Mouse (Mus musculus) left cerebral cortex, adult 2 months (tissue): ENCODE data around the gene Car5a. TPM values are rescaled to one million over a fixed set of nuclear protein-coding genes. Genes with fewer than 3 reads are reported as not detected.

Source experiments
- DNase-seq, 2 experiments: peaks; one replicate each; pipeline ENCODE4 v3.0.0; 2021 to 2022; ENCODE audit warnings: low spot score in 2 of 2, mixed read lengths in 1 of 2; ENCODE audit errors: extremely low spot score in 1 of 2
- H3K27ac ChIP-seq: fragments of 200-600 bp; 2 replicates; pipeline ENCODE4 v1.8.1; 2022
- H3K4me3 ChIP-seq: fragments of 200-600 bp; 2 replicates; pipeline ENCODE4 v1.8.1; 2022
- CTCF ChIP-seq: fragments of 200-600 bp; IDR thresholded peaks from 2 replicates; pipeline ENCODE4 v1.8.1; 2022; ENCODE audit warnings: antibody characterized with exemption, mild to moderate bottlenecking, moderate library complexity
- intact Hi-C: fragments of 180-260 bp; cut with DNase I; formaldehyde crosslinking; loops from one replicate; pipeline ENCODE4 v1.15.1; 2025
- long read RNA-seq, 2 experiments: library from polyadenylated mRNA; stranded (forward); transcript quantifications; one replicate each; pipeline ENCODE4 v2.0.0; 2021; ENCODE audit warnings: borderline mapping rate in 2 of 2
- total RNA-seq, 2 experiments: library from RNA; stranded (reverse); gene quantifications; 2 replicates each; pipeline ENCODE4 v1.2.3; 2021

Gene Car5a
- not detected for total RNA-seq
- long read RNA-seq, experiment 1, partial matches to known transcripts: 1 of 4 reads
- long read RNA-seq, experiment 1, other reads (novel, unspliced or antisense): 3 of 4 reads
- long read RNA-seq, experiment 2, partial matches to known transcripts: 0 of 2 reads
- long read RNA-seq, experiment 2, other reads (novel, unspliced or antisense): 2 of 2 reads

GRCm38 (mm10) chr8:121944831-121945230 lies at the start of gene Car5a:
Car5a (minus strand) TSS chr8:121944904.
- TF ChIP-seq CTCF: no peak
- intact Hi-C loops: no loop called here

DNA sequence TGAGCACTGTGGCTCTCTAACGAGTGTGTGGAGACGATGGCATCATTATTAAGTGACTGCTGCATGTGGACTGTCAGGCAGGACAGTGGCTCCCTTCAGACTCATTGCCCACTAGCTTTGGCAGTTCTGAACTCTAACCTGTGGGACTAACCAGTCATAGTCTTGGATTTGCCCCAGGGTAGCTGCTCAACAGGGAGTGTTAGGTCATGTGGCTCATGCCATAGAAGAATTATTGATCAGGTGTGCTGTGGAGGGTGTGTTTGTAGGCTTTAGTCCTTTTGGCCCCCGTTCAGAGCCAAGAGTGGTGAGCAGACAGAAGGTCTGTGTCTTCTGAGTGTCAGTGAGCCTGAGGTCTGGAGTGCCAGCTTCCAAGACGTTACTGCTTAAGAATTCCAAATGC lies 48.2 kb upstream of the Car5a start:
- no peak for DNase-seq
- H3K4me3 ChIP-seq: no peak overlapping the region
- intact Hi-C loops: no loop called here
- no peak for TF ChIP-seq CTCF
- H3K27ac ChIP-seq: no peak overlapping the region

More at GRCm38 (mm10) chr8:121944831-121945230, at the start of gene Car5a:
- Histone ChIP-seq H3K4me3 (no peak within 1 kb of the TSS), H3K27ac (no peak within 1 kb of the TSS)
- no peak for DNase-seq

DNA sequence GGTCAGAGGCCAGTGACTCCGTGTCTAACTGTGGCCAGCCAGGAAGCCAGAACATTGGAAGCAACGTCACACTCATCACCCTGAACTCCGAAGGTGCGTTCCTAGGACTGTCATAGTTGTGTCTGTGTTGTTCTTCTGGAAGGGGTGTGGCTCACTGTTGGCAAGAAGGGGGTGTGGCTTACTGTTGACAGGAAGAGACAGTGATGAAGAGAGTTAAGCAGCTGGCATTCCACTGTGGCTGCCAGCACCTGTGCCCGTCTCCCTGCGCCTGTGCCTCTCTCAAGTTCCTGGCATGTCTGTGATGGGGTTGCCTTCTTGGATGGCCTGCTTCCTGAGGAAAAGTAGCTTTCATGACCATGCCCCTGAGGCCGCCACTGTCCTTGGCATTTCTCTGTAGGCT lies 46.9 kb upstream of the Car5a start:
- H3K4me3 ChIP-seq: no peak overlapping the region
- TF ChIP-seq CTCF: no peak
- H3K27ac ChIP-seq: no peak overlapping the region
- DNase-seq: no peak
- intact Hi-C loops: no loop called here

DNA sequence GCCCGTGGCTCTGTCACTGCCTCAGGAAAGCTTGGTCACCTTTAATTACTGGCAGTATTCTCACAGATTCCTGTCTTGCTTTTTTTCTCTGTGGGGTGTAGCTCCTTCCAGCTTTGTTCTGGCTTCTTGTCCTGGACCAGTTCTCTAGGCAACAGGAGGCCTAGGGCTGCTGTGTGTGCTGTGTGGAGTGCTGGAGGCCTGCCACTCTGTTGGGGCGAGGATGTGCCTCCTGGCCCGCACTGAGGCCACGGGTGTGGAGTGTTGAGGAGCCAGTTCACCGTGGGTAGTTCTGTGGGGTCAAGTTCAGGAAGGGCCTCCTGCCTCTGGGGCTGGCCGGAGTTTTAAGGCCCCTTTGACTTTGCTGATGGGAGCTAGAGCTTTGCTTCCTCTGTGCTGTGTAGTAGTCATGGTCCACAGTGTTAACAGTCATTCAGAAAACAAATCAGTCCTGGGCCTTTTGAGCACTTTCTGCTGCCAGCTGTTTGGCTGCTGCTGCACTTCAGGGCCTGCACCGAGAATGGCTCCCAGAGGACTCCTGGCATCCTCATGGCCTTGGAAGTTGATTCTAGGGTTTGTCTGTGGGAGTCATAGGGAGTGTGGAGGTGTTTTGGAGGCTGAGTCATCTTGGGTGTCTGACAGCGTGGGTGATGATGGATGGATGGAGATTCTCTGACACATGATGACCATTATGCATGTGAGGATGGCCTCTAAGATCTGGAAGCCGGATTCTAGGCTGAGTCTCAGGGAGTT lies 46.0 kb upstream of the Car5a start:
- no peak for DNase-seq
- intact Hi-C loops: no loop called here
- no peak overlapping the region for H3K4me3 ChIP-seq
- H3K27ac ChIP-seq: no peak overlapping the region
- no peak for TF ChIP-seq CTCF

GRCm38 (mm10) chr8:121987892-121988291 lies 43.2 kb upstream of the Car5a start:
- Histone ChIP-seq H3K4me3 (no peak overlapping the region), H3K27ac (no peak overlapping the region)
- DNase-seq: no peak
- intact Hi-C loops: no loop called here
- no peak for TF ChIP-seq CTCF

GRCm38 (mm10) chr8:121985673-121986072 lies 41.0 kb upstream of the Car5a start:
- Histone ChIP-seq H3K27ac (no peak overlapping the region), H3K4me3 (no peak overlapping the region)
- TF ChIP-seq CTCF: no peak
- intact Hi-C loops: no loop called here
- DNase-seq: no peak

DNA sequence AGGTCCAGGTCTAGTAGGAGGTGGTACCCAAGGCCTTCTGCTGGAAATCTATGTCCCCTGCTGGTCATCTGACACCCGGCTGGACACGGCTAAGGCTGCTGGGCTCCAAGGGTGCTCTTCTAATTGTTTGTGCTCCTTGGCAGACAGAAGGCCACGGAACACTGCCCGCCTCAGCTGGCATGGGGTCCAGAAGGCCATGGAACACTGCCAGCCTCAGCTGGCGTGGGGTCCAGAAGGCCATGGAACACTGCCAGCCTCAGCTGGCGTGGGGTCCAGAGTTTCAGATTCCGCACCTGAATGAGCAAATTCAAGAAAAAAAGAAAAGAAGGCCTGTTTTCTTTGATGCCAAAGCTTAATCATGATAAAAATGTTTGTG lies 36.8 kb upstream of the Car5a start:
- intact Hi-C loops: no loop called here
- TF ChIP-seq CTCF: no peak
- no peak overlapping the region for H3K27ac ChIP-seq
- DNase-seq: peak; percentile 23 to 36
- no peak overlapping the region for H3K4me3 ChIP-seq

GRCm38 (mm10) chr8:121980792-121981519 lies 36.3 kb upstream of the Car5a start:
- Histone ChIP-seq H3K4me3 (no peak overlapping the region), H3K27ac (no peak overlapping the region)
- no peak for TF ChIP-seq CTCF
- intact Hi-C loops: no loop called here
- DNase-seq: no peak

DNA sequence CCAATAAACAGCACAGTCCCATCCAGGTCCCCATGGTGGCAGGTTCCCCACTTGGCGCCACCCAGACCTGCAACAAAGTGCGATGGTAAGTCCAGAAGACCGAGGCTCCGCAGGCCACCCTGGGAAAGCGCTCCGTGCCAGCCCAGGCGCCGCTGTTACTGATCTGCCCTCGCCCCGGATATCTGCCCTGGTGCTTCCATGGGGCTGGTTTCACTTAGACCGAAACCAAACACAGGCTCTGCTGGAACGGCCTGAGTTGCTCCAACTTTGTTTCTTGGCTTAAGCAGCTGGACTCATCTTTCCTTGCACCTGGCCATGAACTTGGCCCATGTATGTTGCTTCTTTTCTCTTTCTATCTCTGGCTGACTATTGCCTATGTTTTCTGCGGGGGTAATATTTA lies 34.0 kb upstream of the Car5a start:
- TF ChIP-seq CTCF: no peak
- no peak for DNase-seq
- intact Hi-C loops: loop anchor here (2.0 to 5.0 kb wide), 4 partner anchors 159 to 354 kb away; no protein-coding TSS in a partner anchor
- Histone ChIP-seq H3K27ac (no peak overlapping the region), H3K4me3 (no peak overlapping the region)

- TF ChIP-seq CTCF: peak; percentile 92
- Histone ChIP-seq H3K27ac (no peak overlapping the region), H3K4me3 (no peak overlapping the region)
- intact Hi-C loops: loop anchor here (2.0 to 5.0 kb wide), 4 partner anchors 159 to 354 kb away; no protein-coding TSS in a partner anchor
- DNase-seq: peak in 1 of 2 experiments; percentile 31
Measured at GRCm38 (mm10) chr8:121977819-121978590, 33.3 kb upstream of the Car5a start.

DNA sequence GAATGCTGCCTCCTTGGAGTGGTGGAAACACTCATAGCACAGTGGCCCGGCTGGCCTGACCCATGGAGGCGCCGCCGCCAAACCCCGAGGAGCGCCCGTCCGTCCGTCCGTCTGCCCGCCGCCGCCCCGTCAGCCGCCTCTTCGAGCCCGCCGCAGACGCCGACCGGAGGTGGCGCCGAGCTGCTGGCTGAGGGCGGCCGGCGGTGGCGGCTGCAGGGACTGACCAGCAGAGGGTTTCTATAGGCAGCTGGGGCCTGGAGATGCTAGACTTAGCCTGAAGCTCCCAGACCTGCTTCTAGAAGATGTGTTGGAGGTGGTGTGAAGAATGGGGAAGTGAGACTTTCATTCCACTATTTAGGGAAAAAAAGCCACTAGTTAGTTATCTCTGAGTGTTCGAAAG lies 29.2 kb upstream of the Car5a start:
- no peak; the same call in 1 of the 2 replicates for TF ChIP-seq CTCF
- DNase-seq: no peak
- Histone ChIP-seq H3K27ac (no peak overlapping the region), H3K4me3 (no peak overlapping the region)
- intact Hi-C loops: no loop called here
